Mouse (Mus musculus) lung, postnatal 0 days (tissue): Measurements from ENCODE around the gene Tktl1.

Source experiments
- CTCF ChIP-seq: IDR thresholded peaks from 2 replicates; pipeline ENCODE4 v1.5.1; 2016; ENCODE audit warnings: antibody characterized with exemption, mild to moderate bottlenecking
- EP300 ChIP-seq: IDR thresholded peaks from 2 replicates; pipeline ENCODE4 v1.6.1; 2016; ENCODE audit warnings: antibody characterized with exemption, mild to moderate bottlenecking, control low read depth

- no peak for TF ChIP-seq CTCF
- no peak for TF ChIP-seq EP300
Observed at GRCm38 (mm10) chrX:74246693-74247092, 69.6 kb downstream of the Tktl1 start.
